Mouse (Mus musculus) megakaryocyte-erythroid progenitor cell, adult 5 weeks (primary cell): Measurements from ENCODE around the gene Slc7a12. TPM values are rescaled to one million over a fixed set of nuclear protein-coding genes. Genes with fewer than 3 reads are reported as not detected.

Experiments used
- polyA plus RNA-seq: library from polyadenylated mRNA; stranded (reverse); fragments of >175 nt; gene quantifications from 2 replicates; pipeline ENCODE4 v1.2.3, GENCODE M21; 2012

The Slc7a12 gene
- not detected in 2 replicates for polyA plus RNA-seq

GRCm38 (mm10) chr3:14480397-14480796, at the start of gene Slc7a12:
TSS of gene Slc7a12 (plus strand) at chr3:14480697.

Other genes with a start within 250 kb of the Slc7a12 start
- gene 1810022K09Rik, start 130.6 kb downstream of the Slc7a12 start, polyA plus RNA-seq = 20.3 and 21.2 TPM in 2 replicates
- 0.47 and 0.91 TPM in 2 replicates for gene Car13, start 161.0 kb downstream of the Slc7a12 start, polyA plus RNA-seq